Mouse (Mus musculus) forebrain, embryonic 10.5 days (tissue): ENCODE measurements around the gene Mmp9. TPM values are rescaled to one million over a fixed set of nuclear protein-coding genes. Genes with fewer than 3 reads are reported as not detected.

Source experiments
- DNase-seq: peaks from one replicate; pipeline ENCODE4 v3.0.0-alpha.2; 2017; ENCODE audit warnings: low spot score; ENCODE audit errors: extremely low spot score
- H3K27ac ChIP-seq: fragments of 300-500 bp; sonication (generic); 2 replicates; pipeline ENCODE4 v1.5.1; 2016; ENCODE audit warnings: mild to moderate bottlenecking
- H3K27me3 ChIP-seq: fragments of 300-500 bp; sonication (generic); 2 replicates; pipeline ENCODE4 v1.6.1; 2016; ENCODE audit warnings: mild to moderate bottlenecking; ENCODE audit not compliant: poor library complexity, severe bottlenecking
- H3K36me3 ChIP-seq: fragments of 300-500 bp; sonication (generic); replicated peaks from 2 replicates; pipeline ENCODE4 v1.6.1; 2016; ENCODE audit warnings: mild to moderate bottlenecking, moderate library complexity
- H3K4me1 ChIP-seq: fragments of 300-500 bp; sonication (generic); 2 replicates; pipeline ENCODE4 v1.6.1; 2016
- H3K4me3 ChIP-seq: fragments of 300-500 bp; sonication (generic); 2 replicates; pipeline ENCODE4 v1.5.1; 2016; ENCODE audit warnings: mild to moderate bottlenecking, moderate library complexity
- H3K9me3 ChIP-seq: fragments of 300-500 bp; sonication (generic); 2 replicates; pipeline ENCODE4 v1.6.1; 2016; ENCODE audit warnings: mild to moderate bottlenecking, moderate library complexity
- WGBS: fragments of 180-500 bp; shearing (Covaris S2); methylation state at CpG from one replicate; pipeline ENCODE4 v1.1.7; 2016; 5-methylcytosine and 5-hydroxymethylcytosine counted together
- polyA plus RNA-seq: library from polyadenylated mRNA; unstranded; fragments of >200 nt; fragmentation: Nextera tagmentation; extraction: Ambion mirVana; gene quantifications from 2 replicates; pipeline ENCODE4 v1.2.1, GENCODE M21; 2016

The Mmp9 gene
- polyA plus RNA-seq, 1 experiment from 2014 or later: 0.45 TPM

DNA sequence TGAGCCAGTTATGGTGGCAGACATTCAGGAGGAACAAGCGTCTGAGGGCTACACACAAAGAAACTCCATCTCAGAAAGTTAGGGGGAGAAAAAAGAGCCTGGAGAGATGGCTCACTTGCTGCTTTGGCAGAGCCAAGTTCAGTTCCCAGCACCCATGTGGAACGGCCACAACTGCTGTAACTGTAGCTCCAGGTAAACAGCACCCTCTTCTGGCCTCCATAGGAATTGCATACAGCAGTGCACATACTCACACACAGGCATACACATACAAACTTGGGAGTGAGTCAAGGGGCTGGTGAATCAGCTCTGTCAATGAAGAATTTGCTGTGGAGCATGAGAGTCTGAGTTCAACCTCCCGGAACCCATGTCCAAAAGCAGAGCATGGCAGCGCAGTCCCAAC, 34.5 kb upstream of the Mmp9 start:
- Histone ChIP-seq H3K27ac (no peak overlapping the region), H3K9me3 (peaks cover 17% of the 10 kb centered on the region), H3K36me3 (peaks cover 85% of the 10 kb centered on the region), H3K4me3 (no peak overlapping the region), H3K27me3 (no peaks in the 10 kb centered on the region), H3K4me1 (peaks cover 21% of the 10 kb centered on the region)
- no peak for DNase-seq
- WGBS: 96% methylated on average over 4 of the region's 4 CpGs

DNA sequence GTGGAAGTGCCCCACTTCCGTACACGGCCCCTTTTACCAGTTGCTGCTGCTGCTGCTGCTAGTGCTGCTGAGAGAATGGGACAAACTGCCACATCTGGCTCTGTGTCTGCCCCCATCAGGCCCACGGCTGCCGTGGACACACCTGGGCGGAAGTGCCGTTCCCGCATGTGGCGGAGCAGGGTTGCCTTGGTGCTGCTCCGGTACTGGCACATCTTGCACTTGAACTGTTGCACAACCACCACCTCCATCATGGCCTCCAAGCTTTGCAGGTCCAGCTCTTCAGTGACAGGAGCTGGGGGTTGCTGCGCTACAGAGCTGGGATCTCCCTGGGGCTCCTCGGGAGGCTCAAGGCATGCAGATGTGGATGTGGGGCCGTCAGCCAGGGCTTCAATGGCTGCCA, 33.1 kb upstream of the Mmp9 start:
- peaks cover 17% of the 10 kb centered on the region for H3K9me3 ChIP-seq
- H3K27me3 ChIP-seq: no peaks in the 10 kb centered on the region
- H3K36me3 ChIP-seq: peaks cover 71% of the 10 kb centered on the region
- H3K4me1 ChIP-seq: peaks cover 27% of the 10 kb centered on the region
- no peak overlapping the region for H3K27ac ChIP-seq
- 96% methylated on average over 12 of the region's 12 CpGs for WGBS
- no peak overlapping the region for H3K4me3 ChIP-seq
- DNase-seq: no peak

DNA sequence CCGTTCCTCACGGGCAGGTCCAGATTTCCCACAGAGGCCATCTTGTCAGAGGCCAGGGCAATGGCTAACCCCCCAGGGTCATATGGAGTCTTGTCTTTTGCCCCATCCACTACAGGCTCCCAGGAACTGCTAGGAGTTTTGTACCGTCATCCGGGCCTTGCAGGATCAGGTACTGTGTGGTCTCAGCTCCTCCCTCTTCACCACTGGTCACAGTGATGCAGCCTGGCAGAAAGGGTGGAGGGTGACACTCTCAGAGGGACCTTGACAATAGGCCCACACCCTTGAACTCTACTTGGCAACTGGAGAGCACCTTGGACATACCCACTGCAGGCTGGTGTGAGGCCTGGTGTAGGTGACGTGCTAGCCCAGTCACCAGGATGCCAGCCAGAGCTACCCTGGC, 32.6 kb upstream of the Mmp9 start:
- Histone ChIP-seq H3K27me3 (no peaks in the 10 kb centered on the region), H3K4me1 (peaks cover 28% of the 10 kb centered on the region), H3K36me3 (peaks cover 66% of the 10 kb centered on the region), H3K4me3 (no peak overlapping the region), H3K9me3 (peaks cover 17% of the 10 kb centered on the region), H3K27ac (no peak overlapping the region)
- DNase-seq: no peak
- WGBS: 98% methylated on average over 5 of the region's 5 CpGs

DNA sequence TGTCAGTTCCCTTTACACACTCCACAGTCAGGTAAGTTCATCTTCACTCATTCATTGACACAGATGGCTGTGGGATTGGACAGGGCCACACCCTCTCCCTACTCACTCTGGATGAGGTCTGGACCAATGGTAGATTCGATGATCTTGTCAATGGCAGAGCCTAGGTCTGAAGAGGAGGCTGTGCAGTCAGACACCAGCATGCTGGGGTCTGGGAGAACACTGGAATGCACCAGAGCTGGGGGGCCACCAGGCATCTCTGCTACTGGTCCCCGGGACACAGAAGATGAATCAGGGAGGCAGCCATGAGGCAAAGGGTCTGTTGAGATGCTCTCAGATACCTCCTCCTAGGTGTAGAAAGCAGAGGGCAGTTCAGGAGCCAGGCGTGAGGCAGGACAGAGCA, 31.5 kb upstream of the Mmp9 start:
- DNase-seq: no peak
- no peaks in the 10 kb centered on the region for H3K27me3 ChIP-seq
- H3K36me3 ChIP-seq: peaks cover 63% of the 10 kb centered on the region
- peaks cover 17% of the 10 kb centered on the region for H3K9me3 ChIP-seq
- no peak overlapping the region for H3K27ac ChIP-seq
- peaks cover 34% of the 10 kb centered on the region for H3K4me1 ChIP-seq
- H3K4me3 ChIP-seq: peak overlapping the region; percentile 63; the same call in 1 of the 2 replicates
- 95% methylated on average over 3 of the region's 3 CpGs for WGBS

DNA sequence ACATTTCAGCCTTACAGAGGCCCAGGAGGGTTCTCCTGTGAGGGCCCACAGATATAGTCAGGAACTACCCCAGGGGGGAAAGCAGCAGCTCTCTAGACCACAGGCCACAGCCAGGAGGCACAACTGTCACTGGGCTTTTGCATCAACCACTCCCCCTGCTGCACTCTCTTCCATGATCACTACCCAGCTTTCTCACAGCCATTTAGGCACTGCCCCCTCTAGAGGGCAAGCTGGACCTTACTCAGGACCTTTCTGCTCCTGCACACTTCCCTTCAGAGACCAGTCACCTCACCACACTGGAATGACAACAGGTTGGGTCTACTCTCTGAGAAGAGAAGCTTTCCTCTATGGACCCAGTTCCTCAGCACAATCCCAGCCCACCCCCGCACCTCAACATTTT, 31.0 kb upstream of the Mmp9 start:
- WGBS: 91% methylated on average over 1 of the region's 1 CpGs
- Histone ChIP-seq H3K27me3 (no peaks in the 10 kb centered on the region), H3K27ac (no peak overlapping the region), H3K36me3 (peaks cover 62% of the 10 kb centered on the region), H3K4me3 (peak overlapping the region; percentile 63), H3K9me3 (peaks cover 17% of the 10 kb centered on the region), H3K4me1 (peaks cover 34% of the 10 kb centered on the region)
- no peak for DNase-seq

DNA sequence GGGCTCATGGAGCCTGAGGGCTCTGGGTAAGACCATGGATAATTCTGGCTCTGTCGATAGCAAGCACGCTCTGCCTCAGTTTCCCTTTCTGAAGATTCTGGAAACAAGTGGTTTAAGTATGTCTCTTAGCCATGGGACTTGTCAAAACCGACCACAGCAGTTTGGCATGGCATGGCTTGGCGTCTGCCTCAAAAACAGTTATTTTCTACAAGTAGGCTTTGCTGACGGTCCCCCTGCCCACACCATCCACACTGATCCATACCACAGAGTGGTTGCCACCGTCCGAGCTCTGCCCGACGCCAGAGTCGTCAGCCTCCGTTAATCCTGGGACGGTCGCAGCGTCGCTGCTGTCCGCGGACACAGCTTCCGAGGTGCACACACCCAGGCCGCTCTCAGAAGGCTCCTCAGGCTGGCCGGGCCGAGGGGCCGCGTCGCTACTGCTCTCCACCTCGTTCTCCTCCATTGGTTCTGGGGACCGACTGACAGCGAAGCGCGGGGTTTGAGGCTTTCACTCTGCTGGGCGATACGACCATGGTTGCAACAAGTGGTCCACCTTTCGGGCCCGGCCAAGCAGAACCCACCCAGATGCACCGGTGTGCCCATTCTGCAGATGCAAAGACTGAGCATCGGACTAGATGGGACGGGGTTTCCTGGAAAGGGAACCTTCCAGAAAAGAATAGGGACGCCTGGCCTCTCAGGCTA, 30.1 kb upstream of the Mmp9 start:
- DNase-seq: no peak
- peaks cover 53% of the 10 kb centered on the region for H3K36me3 ChIP-seq
- H3K4me1 ChIP-seq: peaks cover 34% of the 10 kb centered on the region
- H3K4me3 ChIP-seq: peak overlapping the region; percentile 63
- no peaks in the 10 kb centered on the region for H3K27me3 ChIP-seq
- WGBS: 9% methylated on average over 37 of the region's 37 CpGs
- peaks cover 17% of the 10 kb centered on the region for H3K9me3 ChIP-seq
- peak overlapping the region; percentile 96 for H3K27ac ChIP-seq

DNA sequence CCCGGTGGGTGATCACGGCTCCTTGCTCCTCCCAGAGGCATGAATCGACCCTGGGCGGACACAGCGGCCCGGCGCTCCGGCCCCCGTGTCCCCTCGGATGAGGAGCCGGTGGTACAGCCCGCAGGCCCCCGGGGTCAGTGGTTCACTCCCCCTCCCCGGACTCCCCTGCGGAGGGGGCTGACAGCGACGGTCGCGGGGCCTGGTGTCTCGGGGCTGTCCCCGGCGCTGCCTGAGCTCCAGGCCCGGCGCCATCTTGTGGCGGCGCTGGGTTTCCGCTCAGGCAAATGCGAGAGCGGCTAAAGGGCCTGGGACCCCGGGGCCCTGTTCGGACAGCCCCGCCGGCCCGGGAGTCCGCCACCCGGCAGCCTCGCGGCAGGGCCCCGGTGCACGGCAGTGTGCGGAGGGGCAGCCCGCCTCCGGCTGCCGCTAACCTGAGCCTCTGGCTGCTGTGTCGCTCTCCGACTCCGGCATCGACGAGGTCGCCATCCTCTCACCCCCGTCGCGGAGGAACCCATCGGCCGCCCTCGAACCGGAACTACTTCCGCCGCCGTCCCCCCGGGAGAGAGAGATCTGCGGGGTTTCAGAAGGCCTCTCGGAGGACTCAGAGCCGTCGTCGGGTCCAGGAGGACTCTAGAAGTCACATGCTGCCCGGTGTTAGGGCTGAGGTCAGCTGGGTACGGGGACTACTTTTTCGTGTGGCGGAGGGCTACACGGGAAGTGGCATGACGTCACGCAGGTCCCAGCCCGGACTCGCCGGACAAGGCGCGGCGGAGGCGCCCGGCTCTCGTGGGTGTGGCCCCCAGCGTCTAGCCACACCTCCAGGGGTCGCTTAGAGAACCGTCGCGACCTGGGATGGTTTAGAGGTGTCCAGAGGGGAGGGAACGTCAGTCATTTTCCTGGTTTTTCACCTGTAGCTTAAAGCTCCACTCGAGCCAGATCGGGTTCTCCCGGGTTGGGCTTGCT, 29.2 kb upstream of the Mmp9 start, which contains the start of gene Zfp335:
Zfp335 (minus strand) TSS at position 672 of the 963 bp plus-strand sequence.
- peak within 1 kb of the TSS; percentile 63 for H3K4me3 ChIP-seq
- WGBS: under 1% methylated on average over 91 of the region's 91 CpGs
- peak; percentile 92 for DNase-seq

DNA sequence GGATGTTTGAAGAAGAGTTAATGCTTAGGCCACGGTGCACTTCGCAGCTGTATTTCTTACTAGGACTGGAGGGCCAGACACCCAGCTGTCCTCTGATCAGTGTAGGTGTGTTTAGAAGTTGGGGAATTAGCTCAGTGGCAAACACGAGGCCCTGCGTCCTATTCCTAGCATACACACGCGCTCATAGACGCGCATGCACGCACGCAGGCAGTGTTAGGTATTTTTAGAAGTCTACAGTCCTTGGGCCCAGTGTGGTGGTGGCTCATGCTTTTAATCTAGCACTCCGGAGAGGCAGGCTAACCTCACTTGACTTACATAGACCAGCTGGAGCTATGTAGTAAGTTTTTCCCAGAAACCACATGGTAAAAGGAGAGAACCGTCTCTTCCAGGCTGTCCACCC, 28.4 kb upstream of the Mmp9 start:
- Histone ChIP-seq H3K4me3 (peak overlapping the region; percentile 63), H3K27ac (peak overlapping the region; percentile 96)

More for the DNA sequence above, 29.2 kb upstream of the Mmp9 start, which contains the start of gene Zfp335:
- H3K27me3 ChIP-seq: no peaks in the 10 kb centered on the region
- H3K9me3 ChIP-seq: peaks cover 10% of the 10 kb centered on the region
- peaks cover 44% of the 10 kb centered on the region for H3K36me3 ChIP-seq
- H3K4me1 ChIP-seq: peaks cover 34% of the 10 kb centered on the region
- H3K27ac ChIP-seq: peak within 1 kb of the TSS; percentile 96

DNA sequence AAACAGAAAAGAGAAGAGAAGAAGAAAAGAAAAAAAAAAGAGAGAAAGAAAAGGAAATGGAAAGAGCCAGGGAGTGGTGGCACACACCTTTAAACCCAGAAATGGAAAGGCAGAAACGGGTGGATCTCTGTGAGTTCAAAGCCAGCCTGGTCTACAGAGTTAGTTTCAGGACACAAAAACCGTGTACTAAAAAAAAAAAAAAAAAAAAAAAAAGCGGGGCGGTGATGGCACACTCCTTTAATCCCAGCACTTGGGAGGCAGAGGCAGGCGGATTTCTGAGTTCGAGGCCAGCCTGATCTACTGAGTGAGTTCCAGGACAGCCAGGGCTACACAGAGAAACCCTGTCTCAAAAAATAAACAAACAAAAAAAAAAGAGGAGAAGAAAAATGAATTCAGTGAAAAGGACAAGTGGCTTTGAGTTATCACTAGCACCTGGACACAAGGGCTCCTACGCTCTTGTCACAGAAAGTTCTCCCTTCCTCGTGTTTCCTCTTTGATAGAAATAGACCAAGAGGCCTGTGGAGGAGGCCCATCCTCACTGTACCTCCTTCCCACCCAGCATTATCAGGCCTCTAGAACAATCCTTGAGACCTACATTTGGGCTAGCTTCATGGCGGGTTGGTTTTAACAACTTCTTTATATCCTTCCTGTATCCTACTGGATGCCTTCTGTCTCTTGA, 27.7 kb upstream of the Mmp9 start:
- no peak overlapping the region for H3K27ac ChIP-seq
- H3K9me3 ChIP-seq: no peaks in the 10 kb centered on the region
- WGBS: 92% methylated on average over 8 of the region's 9 CpGs
- peak overlapping the region; percentile 63 for H3K4me3 ChIP-seq
- H3K27me3 ChIP-seq: no peaks in the 10 kb centered on the region
- DNase-seq: no peak
- H3K4me1 ChIP-seq: peaks cover 34% of the 10 kb centered on the region
- peaks cover 29% of the 10 kb centered on the region for H3K36me3 ChIP-seq

More for the DNA sequence above, 28.4 kb upstream of the Mmp9 start:
- H3K36me3 ChIP-seq: peaks cover 36% of the 10 kb centered on the region
- 0 out of 2 replicates have a peak, but pooled peaks cover 4% of the 10 kb centered on the region for H3K9me3 ChIP-seq
- WGBS: 26% methylated on average over 12 of the region's 12 CpGs
- peaks cover 34% of the 10 kb centered on the region for H3K4me1 ChIP-seq
- no peak for DNase-seq
- H3K27me3 ChIP-seq: no peaks in the 10 kb centered on the region

DNA sequence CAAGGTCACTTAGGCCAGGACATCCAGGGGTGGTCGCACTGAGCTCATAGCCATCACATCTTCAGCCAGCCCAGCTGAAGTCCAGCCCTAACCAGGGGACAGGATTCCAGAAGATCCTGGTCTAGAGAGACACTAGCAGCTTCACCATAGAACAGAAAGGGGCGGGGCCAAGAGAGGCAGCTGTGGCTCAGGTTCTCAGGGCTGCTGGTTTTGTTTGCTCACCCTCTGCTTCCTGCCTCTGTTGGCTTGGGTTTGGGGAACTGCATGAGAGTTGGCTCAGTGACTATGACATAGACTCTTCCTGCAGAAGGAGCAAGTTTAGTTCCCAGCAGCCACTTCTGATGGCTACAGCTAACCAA, 27.2 kb upstream of the Mmp9 start:
- Histone ChIP-seq H3K36me3 (peaks cover 28% of the 10 kb centered on the region), H3K4me3 (no peak overlapping the region), H3K4me1 (peaks cover 36% of the 10 kb centered on the region), H3K27ac (no peak overlapping the region), H3K9me3 (no peaks in the 10 kb centered on the region), H3K27me3 (no peaks in the 10 kb centered on the region)
- DNase-seq: no peak
- WGBS: 90% methylated on average over 2 of the region's 2 CpGs

DNA sequence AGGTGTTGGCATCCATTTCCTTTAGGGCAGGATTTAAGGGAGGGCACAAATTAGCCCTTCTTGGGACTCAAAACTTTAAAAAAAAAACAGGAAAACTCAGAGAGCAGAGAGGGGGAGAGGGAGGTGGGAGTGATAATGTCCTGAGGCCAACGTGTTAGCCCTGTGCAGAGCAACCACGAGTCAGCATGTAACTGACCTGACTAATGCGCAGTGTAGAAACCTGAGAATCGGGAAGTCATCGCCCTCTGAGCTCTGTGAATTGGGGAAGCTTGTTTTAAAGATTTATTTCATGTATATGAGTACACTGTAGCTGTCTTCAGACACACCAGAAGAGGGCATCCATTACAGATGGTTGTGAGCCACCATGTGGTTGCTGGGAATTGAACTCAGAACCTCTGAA, 23.8 kb upstream of the Mmp9 start:
- no peak overlapping the region for H3K27ac ChIP-seq
- WGBS: 82% methylated on average over 5 of the region's 5 CpGs
- H3K4me3 ChIP-seq: no peak overlapping the region
- no peaks in the 10 kb centered on the region for H3K27me3 ChIP-seq
- H3K4me1 ChIP-seq: peaks cover 17% of the 10 kb centered on the region
- H3K9me3 ChIP-seq: no peaks in the 10 kb centered on the region
- H3K36me3 ChIP-seq: peaks cover 35% of the 10 kb centered on the region
- no peak for DNase-seq

DNA sequence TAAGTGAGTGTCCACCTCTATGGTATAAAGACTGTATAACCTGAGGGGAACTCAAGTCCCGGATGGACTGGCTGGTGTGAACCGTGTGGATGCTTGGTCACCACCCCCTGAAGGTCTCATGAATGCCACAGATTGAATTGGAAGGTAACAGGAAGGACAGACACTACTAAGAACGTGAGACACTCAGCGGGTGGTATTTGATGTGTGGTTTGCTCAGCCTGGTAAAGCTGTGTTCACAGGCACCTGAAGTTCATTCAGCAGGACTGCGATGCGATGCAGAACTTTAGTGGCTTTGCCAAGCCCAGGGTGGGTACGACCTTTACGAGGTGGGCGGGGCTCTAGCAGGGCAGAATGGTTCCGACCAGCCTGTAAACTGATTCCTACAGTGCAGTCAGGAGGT, 23.2 kb upstream of the Mmp9 start:
- 72% methylated on average over 10 of the region's 10 CpGs for WGBS
- no peaks in the 10 kb centered on the region for H3K27me3 ChIP-seq

More for the DNA sequence above, 23.2 kb upstream of the Mmp9 start:
- no peak for DNase-seq
- Histone ChIP-seq H3K4me1 (peaks cover 18% of the 10 kb centered on the region), H3K4me3 (no peak overlapping the region), H3K27ac (no peak overlapping the region), H3K36me3 (peaks cover 35% of the 10 kb centered on the region), H3K9me3 (no peaks in the 10 kb centered on the region)
